Mouse (Mus musculus): ENCODE data around the gene Kmt2a. TPM values are rescaled to one million over a fixed set of nuclear protein-coding genes. Genes with fewer than 3 reads are reported as not detected.

Gene Kmt2a
- 11.7 and 16.2 TPM in 2 replicates for polyA plus RNA-seq (2012; rRNA removed)

GRCm38 (mm10) chr9:44881221-44881871 is at the start of gene Kmt2a:
TSS of gene Kmt2a (minus strand) at chr9:44881296.
- peak; percentile 100 for DNase-seq (ENCODE audit: low spot score)

GRCm38 (mm10) chr9:44921543-44921942 is 40.4 kb upstream of the Kmt2a start:
- DNase-seq (ENCODE audit: low spot score) = no peak

GRCm38 (mm10) chr9:44921123-44921468 is 40.0 kb upstream of the Kmt2a start:
- DNase-seq (ENCODE audit: low spot score) = peak; percentile 36

GRCm38 (mm10) chr9:44920374-44921122 is 39.5 kb upstream of the Kmt2a start, which contains the start of gene Atp5l:
TSS of gene Atp5l (minus strand) at chr9:44920742.
- peak; percentile 67 for DNase-seq (ENCODE audit: low spot score)

- DNase-seq (ENCODE audit: low spot score) = no peak
These were observed 38.5 kb upstream of the Kmt2a start for GRCm38 (mm10) chr9:44919606-44920005.

- DNase-seq (ENCODE audit: low spot score) = no peak
These were observed 35.1 kb upstream of the Kmt2a start for GRCm38 (mm10) chr9:44916196-44916595.

- DNase-seq (ENCODE audit: low spot score) = no peak
These were observed 33.6 kb upstream of the Kmt2a start for GRCm38 (mm10) chr9:44914706-44915105.

GRCm38 (mm10) chr9:44911365-44911764 is 30.3 kb upstream of the Kmt2a start:
- DNase-seq (ENCODE audit: low spot score) = no peak

GRCm38 (mm10) chr9:44905620-44906019 is 24.5 kb upstream of the Kmt2a start:
- peak; percentile 22 for DNase-seq (ENCODE audit: low spot score)

GRCm38 (mm10) chr9:44904964-44905363 is 23.9 kb upstream of the Kmt2a start:
- peak; percentile 29 for DNase-seq (ENCODE audit: low spot score)

- no peak for DNase-seq (ENCODE audit: low spot score)
These were observed 22.8 kb upstream of the Kmt2a start for GRCm38 (mm10) chr9:44903856-44904255.

GRCm38 (mm10) chr9:44900402-44900801 is 19.3 kb upstream of the Kmt2a start:
- DNase-seq (ENCODE audit: low spot score) = no peak

- no peak for DNase-seq (ENCODE audit: low spot score)
These were observed 18.6 kb upstream of the Kmt2a start for GRCm38 (mm10) chr9:44899716-44900115.

GRCm38 (mm10) chr9:44897024-44897423 is 15.9 kb upstream of the Kmt2a start:
- DNase-seq (ENCODE audit: low spot score) = no peak

- DNase-seq (ENCODE audit: low spot score) = no peak
These were observed 11.6 kb upstream of the Kmt2a start for GRCm38 (mm10) chr9:44892664-44893063.

GRCm38 (mm10) chr9:44891210-44891609 is 10.1 kb upstream of the Kmt2a start:
- no peak for DNase-seq (ENCODE audit: low spot score)

GRCm38 (mm10) chr9:44890122-44890521 is 9.0 kb upstream of the Kmt2a start:
- DNase-seq (ENCODE audit: low spot score) = no peak

- DNase-seq (ENCODE audit: low spot score) = no peak
These were observed 7.1 kb upstream of the Kmt2a start for GRCm38 (mm10) chr9:44888114-44888624.

GRCm38 (mm10) chr9:44882981-44883569 is 2.0 kb upstream of the Kmt2a start:
- DNase-seq (ENCODE audit: low spot score) = no peak

- DNase-seq (ENCODE audit: low spot score) = peak; percentile 25
These were observed 1.4 kb upstream of the Kmt2a start for GRCm38 (mm10) chr9:44882436-44882980.

- peak; percentile 46 for DNase-seq (ENCODE audit: low spot score)
These were observed 892 bp upstream of the Kmt2a start for GRCm38 (mm10) chr9:44881941-44882435.

All from urinary bladder, adult 2 months (tissue).